ENCODE assay signal across 22 mouse cellular contexts in genomic region chr5:44041056-44041455, GRCm38 (mm10). TPM values are rescaled to one million over a fixed set of nuclear protein-coding genes. Genes with fewer than 3 reads are reported as not detected.
DNase-seq lines count a peak whose midpoint lies in the region; ATAC-seq and TF ChIP-seq lines count a peak whose summit lies in the region.
"Had no signal": no experiment of that assay in that cellular context is flagged by ENCODE, and none has a peak within 500 bp of the region (broad histone marks: within the 10 kb centered on the region; RNA-seq: fewer than 3 reads in every experiment).

No protein-coding gene starts in this region.

- TF ChIP-seq CTCF in kidney, postnatal 0 days (IDR thresholded peaks at IDR 0.05; ENCODE audit: low read depth) = no peak

- no peak overlapping the region for H3K4me3 ChIP-seq in kidney, embryonic 15.5 days (replicated peaks)
- H3K4me3 ChIP-seq in kidney, postnatal 0 days (replicated peaks; ENCODE audit: low read depth, low read length) = no peak overlapping the region
- H3K4me3 ChIP-seq in lung, embryonic 16.5 days (ENCODE audit: low read length) = no peak overlapping the region
- H3K4me3 ChIP-seq: embryonic facial prominence, embryonic 13.5 days; embryonic facial prominence, embryonic 15.5 days; erythroblast, embryonic 14.5 days; forebrain, embryonic 10.5 days; forebrain, embryonic 12.5 days had no signal

- peaks cover 23% of the 10 kb centered on the region for H3K36me3 ChIP-seq in kidney, embryonic 15.5 days
- H3K36me3 ChIP-seq in kidney, postnatal 0 days (ENCODE audit: insufficient read depth, low read length) = no peaks in the 10 kb centered on the region
- H3K36me3 ChIP-seq in lung, embryonic 16.5 days (ENCODE audit: control insufficient read depth, insufficient read depth, low read length) = no peaks in the 10 kb centered on the region
- H3K36me3 ChIP-seq: embryonic facial prominence, embryonic 15.5 days had no signal

- H3K4me1 ChIP-seq in kidney, embryonic 15.5 days = no peaks in the 10 kb centered on the region
- H3K4me1 ChIP-seq in kidney, postnatal 0 days (replicated peaks; ENCODE audit: insufficient read depth, low read length) = no peaks in the 10 kb centered on the region
- no peaks in the 10 kb centered on the region for H3K4me1 ChIP-seq in lung, embryonic 16.5 days (replicated peaks; ENCODE audit: control insufficient read depth, insufficient read depth, low read length)
- H3K4me1 ChIP-seq: embryonic facial prominence, embryonic 13.5 days; embryonic facial prominence, embryonic 15.5 days; forebrain, embryonic 10.5 days; forebrain, embryonic 12.5 days had no signal

- no peaks in the 10 kb centered on the region for H3K27me3 ChIP-seq in kidney, embryonic 15.5 days
- no peaks in the 10 kb centered on the region for H3K27me3 ChIP-seq in kidney, postnatal 0 days (ENCODE audit: insufficient read depth, low read length)
- no peaks in the 10 kb centered on the region for H3K27me3 ChIP-seq in lung, embryonic 16.5 days (ENCODE audit: control insufficient read depth, insufficient read depth, low read depth, low read length)
- H3K27me3 ChIP-seq: embryonic facial prominence, embryonic 13.5 days; embryonic facial prominence, embryonic 15.5 days; forebrain, embryonic 12.5 days had no signal

- no peak overlapping the region for H3K4me2 ChIP-seq in kidney, embryonic 15.5 days
- H3K4me2 ChIP-seq in kidney, postnatal 0 days (ENCODE audit: low read length) = no peak overlapping the region
- no peak overlapping the region for H3K4me2 ChIP-seq in lung, embryonic 16.5 days (ENCODE audit: low read depth, low read length)
- H3K4me2 ChIP-seq: embryonic facial prominence, embryonic 13.5 days; embryonic facial prominence, embryonic 15.5 days; forebrain, embryonic 12.5 days had no signal

- no peak overlapping the region for H3K9ac ChIP-seq in kidney, embryonic 15.5 days
- no peak overlapping the region for H3K9ac ChIP-seq in kidney, postnatal 0 days (ENCODE audit: low read depth, low read length)
- no peak overlapping the region for H3K9ac ChIP-seq in lung, embryonic 16.5 days (ENCODE audit: low read length)
- H3K9ac ChIP-seq: embryonic facial prominence, embryonic 13.5 days; embryonic facial prominence, embryonic 15.5 days; forebrain, embryonic 12.5 days had no signal

- no peak for DNase-seq in kidney, adult 11 months
- DNase-seq in kidney, postnatal 0 days (ENCODE audit: low spot score) = no peak
- DNase-seq in kidney, postnatal 10 days = no peak
- no peak for DNase-seq in lung, adult 18-20 months
- DNase-seq: adrenal gland, adult 2 months; adrenal gland, postnatal 10 days; adrenal gland, postnatal 25 days; cerebellum, adult 11 months; cerebellum, adult 18-20 months; cerebellum, adult 8-10 months; cerebellum, adult 9-11 months; cerebellum, postnatal 14 days; cerebellum, postnatal 36 days; embryo, embryonic 11 days had no signal

- H3K27ac ChIP-seq in kidney, embryonic 15.5 days = peak overlapping the region; percentile 28; the same call in 1 of the 2 replicates
- H3K27ac ChIP-seq in kidney, postnatal 0 days = peak overlapping the region; percentile 25; the same call in 1 of the 2 replicates
- no peak overlapping the region for H3K27ac ChIP-seq in lung, embryonic 16.5 days (ENCODE audit: low read length)
- H3K27ac ChIP-seq: embryonic facial prominence, embryonic 13.5 days; embryonic facial prominence, embryonic 15.5 days; forebrain, embryonic 10.5 days; forebrain, embryonic 12.5 days had no signal

- WGBS in kidney, embryonic 15.5 days = 81% methylated on average over 3 of the region's 3 CpGs
- WGBS in kidney, postnatal 0 days = 77% methylated on average over 3 of the region's 3 CpGs
- WGBS in lung, embryonic 16.5 days = 78% methylated on average over 3 of the region's 3 CpGs

- no peak for ATAC-seq in kidney, embryonic 15.5 days (replicated peaks; ENCODE audit: low FRiP score)
- ATAC-seq in kidney, postnatal 0 days (replicated peaks; ENCODE audit: low FRiP score, low read depth) = no peak
- ATAC-seq in lung, embryonic 16.5 days (ENCODE audit: low read depth) = peak; percentile 38
- ATAC-seq: forebrain, embryonic 14.5 days had no signal

- no peaks in the 10 kb centered on the region for H3K9me3 ChIP-seq in kidney, embryonic 15.5 days (replicated peaks)
- no peaks in the 10 kb centered on the region for H3K9me3 ChIP-seq in kidney, postnatal 0 days (replicated peaks; ENCODE audit: low read length)
- no peaks in the 10 kb centered on the region for H3K9me3 ChIP-seq in lung, embryonic 16.5 days (ENCODE audit: control insufficient read depth, low read length)
- H3K9me3 ChIP-seq: embryonic facial prominence, embryonic 13.5 days; embryonic facial prominence, embryonic 15.5 days; forebrain, embryonic 10.5 days; forebrain, embryonic 12.5 days had no signal

RNA-seq across cellular contexts. Expression of gene Fgfbp1, which starts 59.5 kb away (rescaled TPM):
- 5.1 and 6.6 TPM in 2 replicates for polyA plus RNA-seq in kidney, embryonic 15.5 days (2015; fragmentation: Nextera tagmentation; extraction: Ambion mirVana)
- 12.8 and 21.1 TPM in 2 replicates for polyA plus RNA-seq in kidney, postnatal 0 days (2015; fragmentation: Nextera tagmentation; extraction: Ambion mirVana)
- 27.6 and 36.1 TPM in 2 replicates for polyA plus RNA-seq in lung, embryonic 16.5 days (2015; fragmentation: Nextera tagmentation; extraction: Ambion mirVana)
- polyA plus RNA-seq: adrenal gland, adult 2 months; erythroblast, embryonic 14.5 days had no signal
